Mouse (Mus musculus) E14TG2a.4 (cell line): ENCODE data around the gene Tmem8b.

Source experiments
- H3K27me3 ChIP-seq: 2 replicates; pipeline ENCODE4 v1.6.1; 2014; ENCODE audit warnings: low read length, control low read depth; ENCODE audit not compliant: insufficient read depth
- H3K36me3 ChIP-seq: 2 replicates; pipeline ENCODE4 v1.6.1; 2014; ENCODE audit warnings: low read length, control low read depth; ENCODE audit not compliant: insufficient read depth
- H3K4me1 ChIP-seq: replicated peaks from 2 replicates; pipeline ENCODE4 v1.6.1; 2014; ENCODE audit warnings: low read depth, low read length, control low read depth
- H3K4me3 ChIP-seq: replicated peaks from 2 replicates; pipeline ENCODE4 v1.5.1; 2014; ENCODE audit warnings: mild to moderate bottlenecking, low read length
- H3K9me3 ChIP-seq: 2 replicates; pipeline ENCODE4 v1.6.1; 2014; ENCODE audit warnings: low read length, control low read depth
- CTCF ChIP-seq: conservative IDR thresholded peaks from 2 replicates; pipeline ENCODE4 v1.5.1; 2014; ENCODE audit warnings: low read length
- NANOG ChIP-seq: IDR thresholded peaks from 2 replicates; pipeline ENCODE4 v1.6.1; 2014; ENCODE audit warnings: borderline replicate concordance, low read length, mixed read lengths
- POU5F1 ChIP-seq: IDR thresholded peaks from 2 replicates; pipeline ENCODE4 v1.6.1; 2014; ENCODE audit warnings: low read length, borderline replicate concordance

Tmem8b gene

DNA sequence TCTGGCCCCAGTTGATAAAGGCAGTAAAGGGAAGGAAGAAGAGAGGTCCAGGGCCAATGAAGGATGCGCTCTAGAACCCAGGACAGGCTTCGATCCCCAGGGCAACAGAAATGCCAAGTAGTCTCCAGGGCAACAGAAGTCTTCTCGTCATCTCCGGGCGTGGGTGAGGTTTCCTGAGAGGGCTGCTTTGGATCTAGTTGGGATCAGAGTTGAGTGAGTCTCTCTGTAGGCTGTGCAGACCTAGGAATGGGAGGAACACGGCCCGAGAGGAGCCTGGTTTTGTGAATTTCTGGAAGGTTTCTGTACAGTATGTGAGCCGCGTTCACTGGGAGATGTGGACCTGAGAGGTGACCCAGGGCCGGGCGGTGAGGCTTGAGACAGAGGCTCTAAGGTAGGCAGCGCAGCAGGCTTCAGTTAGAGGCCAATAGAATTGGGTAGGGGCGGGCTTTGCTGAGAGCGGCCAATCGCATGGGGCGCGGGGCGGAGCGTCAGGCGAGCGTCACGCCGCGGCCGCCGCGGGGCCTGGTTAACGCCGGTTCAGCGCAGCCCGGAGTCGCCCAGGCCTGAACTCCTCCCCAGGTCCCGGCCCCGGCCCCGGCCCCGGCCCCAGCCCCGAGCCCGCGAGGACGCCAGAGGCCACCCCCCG lies at the start of gene Tmem8b, which contains the start of gene Fam221b:
TSS of gene Tmem8b (plus strand) at position 190 of the 646 bp plus-strand sequence.
TSS of gene Fam221b (minus strand) at position 364 of the 646 bp plus-strand sequence.
- no peak for TF ChIP-seq NANOG
- no peak for TF ChIP-seq CTCF
- TF ChIP-seq POU5F1 = no peak
- H3K9me3 ChIP-seq = no peaks in the 10 kb centered on the region
- H3K4me1 ChIP-seq = peaks cover 29% of the 10 kb centered on the region
- H3K4me3 ChIP-seq = peak within 1 kb of the TSS; percentile 82
- H3K27me3 ChIP-seq = peaks cover 44% of the 10 kb centered on the region
- no peaks in the 10 kb centered on the region for H3K36me3 ChIP-seq

DNA sequence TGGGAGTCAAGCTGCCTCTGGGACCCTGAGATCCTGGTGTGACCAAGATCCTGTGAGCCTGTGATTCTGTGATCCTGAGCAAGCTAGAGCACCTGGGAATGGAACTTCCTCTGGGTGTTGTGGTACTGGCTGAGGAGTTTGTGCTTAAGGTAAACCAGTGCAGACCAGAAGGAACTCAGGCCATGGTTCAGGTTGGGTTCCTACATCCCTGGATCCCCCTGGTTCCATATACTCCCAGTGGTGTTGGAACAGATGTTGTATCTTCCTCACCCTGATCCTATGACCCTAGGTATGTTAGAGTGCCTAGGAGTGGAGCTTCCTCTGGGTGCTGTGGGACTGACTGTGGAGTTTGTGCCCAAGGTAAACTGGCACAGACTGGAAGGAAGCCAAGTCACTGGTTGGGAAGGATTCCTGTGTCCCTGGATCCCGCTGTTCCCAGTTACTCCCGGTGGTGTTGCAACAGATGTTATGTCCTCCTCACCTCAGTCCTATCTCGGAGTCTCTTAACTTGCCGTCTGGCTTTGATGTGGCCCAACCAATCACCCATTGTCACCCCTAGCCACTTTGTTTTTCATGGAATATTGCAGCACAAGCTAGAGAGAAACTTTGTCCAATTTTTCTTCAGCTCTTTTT lies 48.5 kb upstream of the Tmem8b start:
- no peak overlapping the region for H3K4me3 ChIP-seq
- no peaks in the 10 kb centered on the region for H3K4me1 ChIP-seq
- no peak for TF ChIP-seq CTCF
- no peak for TF ChIP-seq POU5F1
- TF ChIP-seq NANOG = no peak
- no peaks in the 10 kb centered on the region for H3K36me3 ChIP-seq
- H3K27me3 ChIP-seq = peaks cover 15% of the 10 kb centered on the region
- H3K9me3 ChIP-seq = peaks cover 15% of the 10 kb centered on the region

DNA sequence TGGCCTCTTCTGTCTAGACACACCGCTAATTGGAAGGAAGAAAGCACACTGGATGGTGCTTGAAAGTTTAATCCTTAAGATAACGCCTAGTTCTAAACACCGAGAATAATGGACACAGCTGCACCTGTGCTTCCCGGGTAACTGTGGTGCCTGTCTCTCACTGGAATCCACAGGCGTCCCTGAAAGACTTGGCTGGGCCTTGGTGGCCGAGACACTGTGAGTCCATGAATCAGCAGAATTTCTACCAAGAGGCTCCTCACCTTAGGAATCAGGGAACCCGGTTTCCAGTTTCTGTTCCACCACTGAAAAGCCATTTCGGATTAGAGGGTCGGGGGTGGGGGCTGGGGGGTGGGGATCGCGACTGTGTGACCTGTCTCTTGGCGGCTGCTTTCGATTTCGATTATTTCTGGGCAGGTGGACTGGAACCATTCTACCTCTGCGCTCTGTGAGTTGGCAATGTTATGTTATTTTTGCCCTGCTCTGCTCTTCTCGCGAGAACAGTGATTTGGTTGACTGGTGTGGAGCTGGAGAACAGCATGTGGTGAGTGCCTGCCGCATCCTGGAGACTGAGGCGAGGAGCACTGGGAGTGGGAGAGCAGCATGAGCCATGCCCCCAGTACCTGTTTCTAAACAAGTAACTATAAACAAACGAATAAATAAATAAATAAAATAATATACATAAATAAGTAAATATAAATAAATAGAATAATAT lies 39.5 kb upstream of the Tmem8b start:
- TF ChIP-seq POU5F1 (no peak), NANOG (no peak), CTCF (no peak)
- H3K4me3 ChIP-seq = no peak overlapping the region

DNA sequence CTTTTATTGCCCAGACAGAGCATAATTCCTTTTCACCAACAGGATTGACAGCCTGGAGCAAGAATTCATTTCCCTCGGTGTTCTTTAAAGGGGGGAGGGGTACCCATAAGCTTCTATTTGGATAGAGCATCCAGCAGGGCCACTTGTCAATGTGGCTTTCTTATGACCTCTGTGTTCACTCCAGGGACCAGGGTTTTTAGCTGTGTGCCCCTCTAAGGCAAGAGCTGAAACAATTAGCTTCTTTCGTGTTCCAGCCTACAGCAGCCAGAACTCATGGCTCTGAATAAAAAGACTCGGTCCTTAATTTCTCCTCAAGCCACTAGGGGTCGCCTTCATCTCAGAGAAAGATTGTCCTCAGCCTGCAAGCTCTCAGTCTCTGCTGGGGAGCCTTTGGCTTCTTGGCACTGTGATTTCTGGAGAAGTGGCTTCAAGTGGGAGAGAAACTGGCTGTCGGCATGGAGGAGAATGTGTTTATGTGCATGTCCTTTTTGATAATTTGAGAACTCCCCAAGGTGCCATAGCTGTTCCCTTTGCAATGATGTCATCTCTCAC lies 38.7 kb upstream of the Tmem8b start:
- peaks cover 12% of the 10 kb centered on the region for H3K9me3 ChIP-seq
- H3K36me3 ChIP-seq = no peaks in the 10 kb centered on the region
- peaks cover 50% of the 10 kb centered on the region for H3K27me3 ChIP-seq
- TF ChIP-seq POU5F1 (no peak), NANOG (no peak), CTCF (peak; percentile 86)
- H3K4me3 ChIP-seq = no peak overlapping the region
- H3K4me1 ChIP-seq = peaks cover 36% of the 10 kb centered on the region

More for the DNA sequence above, 39.5 kb upstream of the Tmem8b start:
- Histone ChIP-seq H3K27me3 (peaks cover 41% of the 10 kb centered on the region), H3K36me3 (no peaks in the 10 kb centered on the region), H3K4me1 (peaks cover 36% of the 10 kb centered on the region), H3K9me3 (peaks cover 19% of the 10 kb centered on the region)

DNA sequence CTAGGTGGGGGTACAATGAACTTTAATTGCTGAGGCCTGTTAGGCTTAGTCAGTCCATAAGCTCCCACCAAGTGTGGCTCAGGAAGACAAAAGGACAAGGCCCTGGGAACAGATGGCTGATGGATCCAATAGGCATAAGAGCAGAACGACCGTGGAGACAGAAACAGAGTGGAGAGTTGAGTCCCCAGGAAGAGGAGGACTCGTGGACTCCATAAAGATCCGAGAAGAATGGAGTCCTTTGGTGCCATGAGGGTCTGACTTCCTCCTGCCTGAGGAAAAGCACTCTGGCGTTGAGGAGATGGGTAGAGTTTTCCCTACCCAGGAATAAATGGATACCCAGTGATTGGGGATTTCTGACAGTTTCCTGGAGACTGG lies 38.1 kb upstream of the Tmem8b start:
- Histone ChIP-seq H3K27me3 (peaks cover 55% of the 10 kb centered on the region), H3K36me3 (no peaks in the 10 kb centered on the region), H3K4me1 (peaks cover 36% of the 10 kb centered on the region), H3K4me3 (peak overlapping the region; percentile 81), H3K9me3 (peaks cover 6% of the 10 kb centered on the region)
- TF ChIP-seq CTCF = no peak
- no peak for TF ChIP-seq NANOG
- TF ChIP-seq POU5F1 = no peak

DNA sequence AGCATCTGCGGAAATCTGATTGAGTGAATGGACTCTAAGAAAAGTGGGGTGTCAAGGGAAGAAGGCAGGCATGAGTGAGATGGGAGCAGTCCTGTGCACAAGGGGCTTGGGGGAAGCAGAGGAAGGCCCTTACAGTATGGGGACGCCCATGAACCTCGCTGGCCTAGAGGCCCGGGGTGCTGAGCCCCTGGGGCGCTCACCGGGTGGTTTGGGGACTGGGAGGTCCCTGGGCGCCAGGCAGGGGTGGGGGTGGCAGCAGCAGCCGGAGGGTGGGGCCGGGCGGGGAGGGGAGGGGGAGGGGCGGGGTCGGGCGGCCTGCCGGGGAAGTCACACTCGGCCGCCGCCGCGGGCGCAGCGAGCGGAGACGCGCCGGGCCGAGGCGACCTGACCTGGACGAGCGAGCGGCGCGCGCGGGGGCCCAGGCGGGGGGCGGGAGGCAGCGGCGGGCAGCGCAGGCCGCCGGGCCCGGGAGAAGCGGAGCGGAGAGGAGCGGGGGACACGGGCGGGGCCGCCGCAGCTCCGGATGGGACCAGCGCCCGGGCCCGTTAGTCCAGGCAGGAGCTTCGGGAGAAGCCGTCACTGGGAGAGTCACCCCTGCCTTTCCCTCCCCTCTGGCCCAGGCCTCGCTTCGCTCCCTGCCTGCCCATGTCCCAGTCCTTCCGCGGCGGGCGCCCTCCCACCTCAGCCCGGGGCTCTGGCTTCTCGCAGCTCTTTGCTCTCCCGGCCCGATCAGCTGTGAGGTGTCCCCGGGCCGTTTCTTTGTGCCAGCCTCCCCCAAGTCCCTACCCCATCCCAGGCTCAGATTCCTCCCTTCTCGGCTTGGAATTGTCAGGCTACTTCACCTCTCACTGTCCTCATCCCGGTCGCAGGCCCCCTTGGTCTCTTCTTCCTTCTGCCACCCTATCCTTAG lies 37.5 kb upstream of the Tmem8b start, which contains the start of gene Npr2:
TSS of gene Npr2 (plus strand) at position 890 of the 910 bp plus-strand sequence.
- TF ChIP-seq CTCF (no peak), NANOG (no peak), POU5F1 (no peak)
- Histone ChIP-seq H3K36me3 (no peaks in the 10 kb centered on the region), H3K4me3 (peak within 1 kb of the TSS; percentile 81)

More for the DNA sequence above, 37.5 kb upstream of the Tmem8b start, which contains the start of gene Npr2:
- Histone ChIP-seq H3K27me3 (peaks cover 58% of the 10 kb centered on the region), H3K9me3 (0 out of 2 replicates have a peak, but pooled peaks cover under 1% of the 10 kb centered on the region), H3K4me1 (peaks cover 36% of the 10 kb centered on the region)
